Mouse (Mus musculus) thymus, postnatal 14 days (tissue): ENCODE measurements around the gene Bcat1.

ENCODE experiments used
- DNase-seq: peaks from one replicate; pipeline ENCODE4 v3.0.0; 2021

Gene Bcat1

DNA sequence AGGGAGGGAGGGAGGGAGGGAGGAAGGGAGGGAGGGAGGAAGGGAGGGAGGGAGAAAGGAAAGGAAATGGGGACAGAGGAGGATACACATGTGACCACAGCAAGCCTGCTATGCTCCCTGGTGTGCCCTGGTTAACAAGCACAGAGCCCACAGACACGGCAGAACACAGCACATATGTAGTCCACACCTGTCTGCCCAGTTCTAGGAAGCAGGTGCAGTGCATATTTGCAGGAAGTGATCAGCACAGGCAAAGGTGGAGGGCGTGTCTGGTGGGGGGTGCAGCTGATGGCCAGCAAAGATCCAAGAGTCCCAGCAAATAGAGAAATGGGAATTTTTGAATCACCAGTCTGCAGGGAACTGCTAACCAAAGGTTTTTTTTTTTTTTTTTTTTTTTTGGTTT, 23.3 kb downstream of the Bcat1 start:
- no peak for DNase-seq

DNA sequence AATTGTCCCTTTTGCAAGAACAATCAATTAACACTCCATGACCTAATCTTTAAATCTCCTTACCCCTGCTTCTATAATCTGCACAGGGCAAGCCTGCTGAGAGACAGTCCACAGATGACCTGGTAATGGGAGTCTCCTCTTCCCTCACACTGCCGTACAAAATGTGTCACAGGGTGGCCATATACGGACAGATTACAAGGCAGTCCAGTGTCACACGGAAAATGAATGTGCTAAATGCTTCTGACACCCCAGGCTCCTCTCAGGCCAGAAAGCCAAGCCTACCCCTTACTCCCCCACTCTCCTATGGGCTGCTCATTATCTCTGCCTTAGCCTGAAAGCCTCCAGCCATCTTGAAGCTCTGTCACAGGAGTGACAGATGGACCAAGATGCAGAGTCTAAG, 25.1 kb downstream of the Bcat1 start:
- DNase-seq: no peak

DNA sequence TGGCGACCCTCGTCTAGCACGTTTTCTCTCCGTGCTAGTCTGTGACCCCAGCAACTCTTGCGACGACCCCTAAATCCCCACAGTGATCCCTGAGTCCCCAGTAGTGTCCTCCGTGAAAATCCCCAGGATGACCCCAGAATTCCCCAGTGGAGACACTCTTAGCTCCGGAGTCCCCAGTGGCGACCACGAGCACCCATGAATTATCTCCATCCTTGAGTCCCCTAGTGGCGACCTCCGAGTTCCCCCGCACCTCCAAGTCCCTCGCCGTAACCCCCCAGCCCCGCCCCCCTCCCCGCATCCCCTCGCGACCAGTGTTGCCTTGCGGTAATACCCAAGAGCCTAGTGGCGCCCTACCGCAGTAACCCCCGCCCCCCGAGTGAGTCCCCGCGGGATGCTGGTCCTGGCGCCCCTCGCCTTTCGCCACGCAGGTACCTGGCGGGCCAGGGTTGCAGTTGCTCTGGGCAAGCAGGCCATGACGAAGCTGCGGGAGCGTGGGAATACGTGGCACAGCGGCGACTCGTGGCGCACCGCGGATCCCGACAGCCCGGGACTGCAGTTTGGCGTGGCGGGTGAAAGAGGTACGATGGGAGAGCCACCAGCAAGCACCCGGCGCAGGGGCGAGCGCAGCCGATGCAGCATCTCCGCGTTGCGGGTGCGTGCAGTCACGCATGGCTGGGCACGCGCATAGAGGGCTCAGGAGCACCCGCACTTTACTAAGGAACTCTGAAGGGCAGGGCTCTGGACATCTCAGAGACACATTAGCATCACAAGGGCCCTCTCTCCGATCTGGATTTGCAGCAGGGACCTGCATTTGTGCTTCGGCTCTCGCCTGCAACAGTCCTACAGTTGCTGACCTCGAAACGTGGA, 27.6 kb downstream of the Bcat1 start:
- DNase-seq: peak; percentile 18

DNA sequence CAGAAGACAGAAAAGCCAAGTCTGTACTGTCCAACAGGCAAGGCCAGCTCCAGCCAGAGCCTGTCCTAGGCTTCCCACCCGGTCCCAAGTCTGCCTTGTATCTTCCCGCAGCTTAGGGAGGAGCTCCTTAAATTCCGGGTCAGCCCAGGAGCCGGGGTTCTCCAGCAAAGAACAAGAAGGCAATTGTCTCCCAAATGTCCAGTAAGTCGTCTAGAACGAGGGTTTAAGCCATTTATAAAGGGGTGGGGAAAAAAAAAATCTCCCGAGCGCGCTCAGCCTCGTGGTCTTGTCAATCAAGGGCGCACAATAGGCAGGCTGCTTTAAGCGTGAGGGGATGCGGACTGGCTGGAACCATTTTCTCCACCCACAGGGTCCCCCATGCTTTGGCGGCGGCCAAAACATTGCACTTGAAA, 28.5 kb downstream of the Bcat1 start:
- DNase-seq: no peak

DNA sequence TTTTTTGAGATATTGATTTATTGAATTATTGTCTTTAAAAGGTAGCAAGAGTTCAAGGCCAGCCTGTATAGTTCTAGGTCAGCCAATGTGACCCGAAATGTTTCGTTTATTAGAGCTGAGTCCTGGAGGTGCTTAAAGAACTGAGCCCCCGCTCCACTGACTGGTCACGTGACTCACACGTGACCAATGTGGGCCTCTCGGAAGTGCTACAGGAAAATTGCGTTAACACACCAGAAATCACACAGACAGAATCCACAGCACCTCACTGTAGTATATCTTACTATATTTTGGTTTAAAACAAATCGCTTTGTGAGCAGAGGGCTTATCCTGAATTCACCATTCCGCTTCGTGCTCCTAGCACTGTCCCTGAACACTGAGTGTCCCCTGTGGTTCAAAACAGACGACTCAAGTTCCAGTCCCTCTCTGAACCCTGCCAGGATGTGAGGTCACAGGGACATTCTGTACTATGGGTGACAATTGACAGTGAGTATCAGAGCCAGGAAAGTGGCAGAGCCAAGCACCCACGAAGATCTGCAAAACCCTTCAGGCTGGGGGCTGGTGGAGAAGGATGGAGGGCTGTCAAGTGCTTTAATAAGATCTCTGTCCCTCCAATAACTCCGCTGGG, 29.6 kb downstream of the Bcat1 start:
- DNase-seq: no peak

DNA sequence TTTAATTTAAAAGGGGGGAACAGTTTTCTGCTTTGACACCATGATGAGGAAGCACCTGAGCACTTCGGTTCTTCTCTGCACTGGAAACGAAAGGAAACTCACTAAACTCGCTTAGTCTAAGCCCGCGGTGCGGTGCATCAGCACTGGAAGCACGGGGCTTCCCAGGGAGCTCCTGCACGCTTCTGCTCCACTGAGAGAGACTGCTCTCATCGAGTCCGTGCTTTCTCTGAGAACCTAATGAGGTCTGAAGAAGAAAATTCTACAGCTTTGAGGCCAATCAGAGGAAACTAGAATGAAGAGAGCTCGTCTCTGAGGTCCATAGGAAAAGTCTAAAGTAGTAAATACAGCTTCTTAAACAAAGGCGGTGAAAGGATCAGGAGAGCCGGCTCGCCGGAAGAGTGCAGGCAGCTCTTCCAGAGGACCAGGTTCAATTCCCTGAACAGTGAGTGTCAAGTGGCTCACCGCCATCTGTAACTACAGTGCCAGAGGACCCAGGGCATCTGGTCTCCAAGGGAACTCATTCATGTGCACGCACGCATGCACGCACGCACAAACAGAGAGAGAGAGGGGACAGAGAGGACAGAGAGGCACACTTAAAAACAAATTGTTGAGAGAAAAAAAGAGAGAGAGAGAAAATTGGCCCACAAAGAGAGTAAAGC, 30.9 kb downstream of the Bcat1 start:
- DNase-seq: no peak

DNA sequence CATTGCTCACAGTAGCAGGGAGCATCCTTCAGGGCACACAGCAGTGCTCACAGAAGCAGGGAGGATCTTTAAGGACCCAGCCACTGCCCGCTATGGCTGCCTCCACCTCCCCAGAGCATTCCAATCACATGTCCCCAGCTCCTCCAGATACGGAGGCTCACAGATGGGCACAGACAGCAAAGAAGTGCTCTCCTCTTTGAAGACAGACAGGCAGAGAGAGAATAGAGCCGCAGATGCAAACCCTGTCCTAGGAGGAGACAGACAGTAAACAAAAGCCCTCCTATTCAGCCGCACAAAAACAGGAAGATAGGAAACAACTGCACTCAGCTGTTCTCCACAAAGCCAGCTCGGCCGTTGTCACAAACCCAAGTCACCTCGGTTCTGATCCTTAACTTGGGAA, 35.3 kb downstream of the Bcat1 start:
- no peak for DNase-seq

DNA sequence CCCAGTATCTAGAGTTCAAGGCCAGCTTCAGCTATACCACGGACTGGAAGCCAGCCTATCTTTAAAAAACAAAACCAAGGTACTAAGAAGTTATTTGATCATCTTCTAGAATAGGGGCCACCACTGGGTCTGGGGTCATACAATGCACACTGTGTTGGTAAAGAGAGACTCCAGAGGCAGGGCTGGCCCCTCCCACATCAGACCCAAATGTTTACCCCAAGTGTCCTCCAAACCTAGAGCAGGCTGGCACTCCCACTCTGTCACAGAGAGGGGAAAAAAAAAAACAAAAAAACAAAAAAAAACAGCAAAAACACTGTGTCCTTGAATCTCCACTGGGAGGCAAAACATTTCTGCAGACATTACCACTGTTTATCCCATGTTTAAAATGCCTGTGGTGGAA, 38.4 kb downstream of the Bcat1 start:
- no peak for DNase-seq

DNA sequence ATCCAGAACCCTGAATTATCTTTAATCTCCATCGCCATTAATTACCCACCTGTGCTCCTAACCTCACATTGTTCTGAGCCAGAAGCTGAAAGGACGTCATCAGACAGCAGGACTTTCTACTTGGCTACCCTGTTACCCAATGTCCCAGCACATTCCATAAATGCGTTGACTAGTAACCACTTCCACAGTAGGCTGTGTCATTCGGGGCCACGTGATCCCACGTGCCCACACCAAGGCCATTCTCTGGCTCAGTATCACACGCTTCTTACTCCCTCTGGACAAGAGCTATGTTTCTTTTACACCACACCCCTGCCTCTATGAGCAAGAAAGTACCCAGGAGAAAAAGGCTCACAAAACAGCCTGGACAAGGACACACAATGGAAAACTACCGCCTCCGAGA, 40.6 kb downstream of the Bcat1 start:
- no peak for DNase-seq

DNA sequence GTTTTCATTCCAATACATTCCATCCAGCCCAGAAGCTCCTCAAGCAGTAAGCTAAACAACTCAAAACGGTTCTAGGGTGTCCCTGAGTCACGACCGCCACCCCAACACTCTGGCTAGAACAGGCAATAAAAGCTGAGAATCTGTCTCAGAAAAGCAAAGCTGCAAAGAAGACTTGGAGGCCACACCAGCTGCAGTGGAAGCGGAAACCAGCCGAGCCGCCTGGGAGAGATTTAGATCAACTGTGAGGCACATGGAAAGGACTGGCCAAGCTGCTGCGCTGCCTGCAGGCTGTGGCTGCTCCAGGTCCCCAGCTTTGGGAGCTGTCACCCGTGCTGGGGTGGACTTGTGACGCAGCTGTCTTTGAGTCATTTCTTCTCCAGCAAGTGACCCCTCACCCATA, 45.4 kb downstream of the Bcat1 start:
- DNase-seq: peak; percentile 51

DNA sequence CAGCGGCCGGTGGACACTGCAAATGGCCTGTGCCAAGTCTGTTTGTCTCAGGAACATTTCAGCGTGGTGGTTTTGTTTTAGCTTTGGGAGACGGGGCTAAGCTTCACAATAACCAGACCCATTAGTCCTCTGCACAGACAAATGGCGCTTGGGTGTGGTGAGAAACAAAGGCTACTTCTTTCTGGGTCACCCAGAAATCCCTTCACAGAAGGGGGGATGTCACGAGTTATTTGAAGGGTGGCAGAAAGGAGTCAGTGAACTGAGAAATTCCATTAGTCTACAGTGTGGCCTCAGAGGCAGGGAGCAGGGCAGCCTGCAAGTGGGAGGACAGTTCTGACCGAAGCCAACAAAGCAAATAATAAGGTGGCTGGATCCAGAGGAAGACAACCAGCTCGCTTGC, 52.0 kb downstream of the Bcat1 start:
- DNase-seq: no peak

DNA sequence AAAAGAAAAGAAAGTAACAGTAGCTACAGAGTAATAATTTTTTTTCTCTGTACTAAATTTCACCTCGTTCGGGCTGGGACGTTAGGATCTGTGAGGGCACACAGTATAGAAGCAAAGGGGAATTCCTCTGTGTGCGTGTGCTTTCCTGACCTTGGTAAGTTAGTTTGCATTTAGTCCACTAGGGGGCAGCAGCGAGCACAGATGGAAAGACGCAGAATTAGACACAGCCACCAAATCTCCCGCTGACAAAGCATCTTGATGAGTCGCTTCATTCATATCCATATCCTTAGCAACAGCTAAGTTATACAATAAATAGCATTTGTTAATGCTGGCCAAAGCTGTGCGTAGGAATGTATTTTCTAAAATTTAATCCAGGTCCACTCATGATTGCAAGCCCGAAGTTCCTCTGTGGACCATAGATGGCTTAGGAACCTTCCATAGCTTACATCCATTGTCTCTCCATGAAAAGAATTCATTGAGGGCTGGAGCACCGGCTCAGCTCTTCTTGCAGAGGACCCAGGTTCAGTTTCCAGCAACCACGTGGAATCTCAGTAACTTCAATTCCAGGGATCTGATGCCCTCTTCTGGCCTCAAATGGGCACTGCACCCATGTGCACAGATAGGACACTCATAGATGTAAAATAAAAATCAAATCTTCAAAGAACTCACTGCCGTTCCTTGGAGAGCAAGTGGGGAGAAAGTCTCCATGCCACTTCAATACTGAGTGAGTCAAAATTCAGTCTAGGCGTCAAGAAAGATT, 52.8 kb downstream of the Bcat1 start:
- DNase-seq: peak; percentile 72

DNA sequence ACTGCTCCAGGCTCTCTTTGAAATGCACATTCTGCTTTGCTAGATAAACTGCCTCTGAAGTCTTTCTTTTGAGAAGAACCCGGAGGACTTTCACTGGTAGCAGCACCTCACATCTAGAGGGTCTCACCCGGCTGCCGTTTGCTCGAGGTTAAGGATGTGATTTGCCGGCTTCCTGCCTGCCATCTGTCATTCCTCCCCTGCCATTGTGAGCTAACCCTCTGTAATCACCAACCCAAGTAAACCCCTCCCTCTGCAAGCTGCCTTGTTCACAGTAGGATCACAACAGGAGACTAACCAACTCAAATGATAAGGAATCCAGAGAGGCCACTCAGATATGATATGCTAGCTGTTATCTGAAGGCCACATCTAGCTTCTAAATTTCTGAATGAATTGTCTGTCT, 53.6 kb downstream of the Bcat1 start:
- no peak for DNase-seq

DNA sequence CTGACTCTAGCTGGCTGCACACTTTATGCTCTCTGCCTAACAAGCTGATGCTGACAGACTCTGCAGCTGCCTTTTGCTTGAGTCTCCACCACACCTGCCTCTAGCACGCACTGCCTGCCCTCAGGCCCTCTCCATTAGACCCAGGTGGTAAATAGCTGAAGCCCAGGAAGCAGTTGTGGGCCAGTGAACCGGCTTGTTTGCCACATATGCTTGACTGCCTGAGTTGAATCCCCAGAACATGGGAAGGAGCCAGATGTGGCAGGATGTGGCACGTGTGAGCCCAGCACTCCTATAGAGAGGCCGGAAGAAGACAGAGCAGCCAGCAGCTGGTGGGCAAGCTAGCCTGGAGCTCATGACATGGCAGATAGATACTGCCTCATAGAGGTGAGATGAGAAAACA, 55.4 kb downstream of the Bcat1 start:
- peak; percentile 69 for DNase-seq

DNA sequence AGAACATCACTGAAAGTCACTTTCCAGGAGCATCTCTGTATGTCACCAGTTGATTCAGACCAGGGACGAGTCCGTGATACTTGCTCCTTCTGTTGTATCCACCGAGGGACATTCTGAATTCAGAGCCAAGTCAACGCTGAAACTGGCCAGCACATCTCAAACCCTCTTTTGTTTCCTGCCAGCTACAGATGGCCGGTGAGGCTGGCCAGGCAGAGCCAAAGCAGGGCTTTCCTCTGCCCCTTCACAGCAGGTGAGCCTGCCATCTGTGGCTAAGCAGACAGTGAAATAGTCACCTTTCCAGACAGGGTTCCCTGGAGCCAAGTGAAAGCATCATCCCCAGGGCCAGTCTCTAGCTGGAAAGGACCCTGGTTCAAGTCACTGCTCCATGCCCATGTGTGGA, 57.7 kb downstream of the Bcat1 start:
- DNase-seq: no peak

DNA sequence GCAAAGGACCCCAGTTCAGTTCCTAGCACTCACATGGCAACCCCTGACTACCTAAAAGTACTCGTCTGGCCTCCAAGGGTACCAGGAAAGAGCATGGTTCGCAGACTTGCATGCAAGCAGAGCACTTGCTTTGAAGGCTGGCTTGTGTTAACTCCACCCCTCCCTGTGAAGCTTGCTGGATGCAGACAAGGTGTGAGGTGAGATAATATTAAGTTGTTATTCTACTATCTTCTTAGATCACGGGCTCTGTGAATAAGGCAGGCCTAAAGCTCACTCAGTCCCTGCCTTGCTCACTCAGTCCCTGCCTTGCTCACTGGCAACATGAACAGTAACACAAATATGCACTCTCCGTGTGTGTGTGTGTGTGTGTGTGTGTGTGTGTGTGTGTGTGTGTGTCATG, 58.5 kb downstream of the Bcat1 start:
- no peak for DNase-seq

DNA sequence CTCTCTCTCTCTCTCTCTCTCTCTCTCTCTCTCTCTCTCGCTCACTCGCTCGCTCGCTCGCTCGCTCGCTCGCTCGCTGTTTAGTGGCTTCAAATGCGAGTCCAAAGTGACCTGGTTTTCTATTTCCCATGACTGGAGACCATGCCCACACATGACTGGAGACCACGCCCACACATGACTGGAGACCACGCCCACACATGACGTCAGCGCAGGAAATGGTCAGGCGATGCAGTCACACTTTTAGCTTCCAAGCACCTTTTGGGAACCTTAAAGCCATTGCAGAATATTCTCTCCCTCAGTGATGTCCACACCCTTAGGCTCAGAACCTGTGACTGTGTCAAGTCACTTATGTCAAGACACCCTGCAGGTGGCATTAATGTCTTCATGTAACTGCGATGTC, 59.3 kb downstream of the Bcat1 start:
- no peak for DNase-seq

DNA sequence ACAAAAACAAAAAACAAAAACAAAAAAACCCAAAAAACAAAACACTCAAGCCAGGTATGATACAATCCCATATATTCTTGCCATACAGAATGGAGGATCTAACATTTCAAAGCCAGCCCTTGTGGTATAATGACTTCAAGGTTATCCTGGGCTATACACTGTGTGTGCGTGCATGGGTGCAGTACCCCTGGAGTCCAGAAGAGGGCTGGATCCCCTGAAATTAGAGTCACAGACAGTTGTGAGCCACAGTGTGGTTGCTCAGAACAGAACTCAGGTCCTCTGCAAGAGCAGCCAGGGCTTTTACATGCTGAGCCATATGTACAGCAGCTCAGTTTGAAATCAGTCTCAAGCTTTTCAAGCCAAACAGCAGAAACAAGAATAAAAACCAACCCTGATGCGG, 61.0 kb downstream of the Bcat1 start:
- peak; percentile 31 for DNase-seq

DNA sequence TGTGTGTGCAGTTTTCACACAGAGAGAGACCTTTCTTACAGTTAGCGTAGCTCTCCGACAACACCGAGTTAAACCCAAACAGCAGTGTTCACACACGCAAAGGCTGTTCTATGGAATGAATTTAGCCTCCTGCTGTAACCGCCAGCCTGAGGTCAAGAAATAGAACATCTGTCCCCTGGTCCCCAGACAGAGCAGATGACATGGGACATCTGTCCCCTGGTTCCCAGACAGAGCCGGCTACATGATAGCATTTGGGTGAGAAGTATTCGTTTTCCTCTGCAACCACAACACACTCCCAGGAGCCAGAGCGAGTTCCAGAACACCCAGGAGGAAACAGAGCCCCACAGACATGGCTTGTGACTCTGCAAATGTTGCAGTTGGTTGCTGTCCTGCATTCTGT, 63.3 kb downstream of the Bcat1 start:
- no peak for DNase-seq

DNA sequence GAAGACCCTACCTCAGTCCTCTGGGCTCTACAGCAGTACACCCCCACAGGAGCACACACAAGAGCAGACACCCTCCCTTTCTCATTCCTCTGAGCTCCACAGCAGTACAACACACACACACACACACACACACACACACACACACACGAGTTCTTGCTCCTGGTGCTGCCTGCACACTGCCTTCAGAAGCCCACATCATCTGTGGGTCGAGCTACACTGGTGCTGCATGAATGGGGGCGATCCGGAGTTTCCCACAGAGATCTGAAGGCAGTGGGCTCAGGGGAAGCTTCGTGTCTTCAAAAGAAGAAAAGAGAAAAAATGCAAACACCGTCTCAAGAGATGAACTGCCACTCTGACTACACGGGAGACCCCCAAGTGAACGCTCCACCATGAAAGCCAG, 64.8 kb downstream of the Bcat1 start:
- DNase-seq: no peak

DNA sequence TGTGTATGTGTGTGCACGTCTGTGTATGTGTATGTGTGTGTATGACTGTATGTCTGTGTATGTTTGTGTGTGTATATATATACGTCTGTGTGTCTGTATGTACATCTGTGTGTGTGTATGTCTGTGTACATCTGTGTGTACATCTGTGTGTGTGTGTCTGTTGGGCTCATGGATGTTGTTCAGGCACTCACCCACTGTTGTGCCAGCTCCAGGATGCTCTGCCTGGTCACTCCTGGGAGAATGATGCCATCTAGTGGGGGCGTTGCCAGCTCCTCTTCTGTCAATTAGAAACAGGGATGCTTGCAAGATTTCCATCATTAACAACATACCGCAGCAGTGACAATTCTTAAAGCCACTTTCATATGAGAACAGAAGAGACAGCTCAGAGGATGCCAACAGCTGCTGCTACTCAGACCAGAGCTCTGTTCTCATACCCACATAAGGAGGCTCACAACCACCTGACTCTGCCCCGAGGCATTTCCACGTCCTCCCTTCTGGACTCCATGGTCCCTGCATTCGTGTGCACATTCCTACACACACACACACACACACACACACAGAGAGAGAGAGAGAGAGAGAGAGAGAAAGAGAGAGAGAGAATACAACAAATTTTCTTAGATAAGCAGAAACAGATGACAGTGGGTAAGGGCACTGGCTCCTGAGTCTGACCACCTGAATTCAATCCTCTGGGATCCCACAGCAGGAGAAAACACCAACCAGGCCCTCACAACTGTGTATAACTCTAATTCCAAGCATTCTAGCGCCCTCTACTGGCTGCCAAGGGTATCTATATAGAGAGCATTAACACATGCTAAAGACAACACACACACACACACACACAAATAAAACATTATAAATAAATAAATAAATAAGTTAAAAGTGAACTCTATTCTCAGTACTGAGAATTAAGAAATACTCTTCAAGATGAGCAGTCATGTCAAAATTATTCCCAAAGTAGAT, 65.8 kb downstream of the Bcat1 start:
- peak; percentile 54 for DNase-seq

DNA sequence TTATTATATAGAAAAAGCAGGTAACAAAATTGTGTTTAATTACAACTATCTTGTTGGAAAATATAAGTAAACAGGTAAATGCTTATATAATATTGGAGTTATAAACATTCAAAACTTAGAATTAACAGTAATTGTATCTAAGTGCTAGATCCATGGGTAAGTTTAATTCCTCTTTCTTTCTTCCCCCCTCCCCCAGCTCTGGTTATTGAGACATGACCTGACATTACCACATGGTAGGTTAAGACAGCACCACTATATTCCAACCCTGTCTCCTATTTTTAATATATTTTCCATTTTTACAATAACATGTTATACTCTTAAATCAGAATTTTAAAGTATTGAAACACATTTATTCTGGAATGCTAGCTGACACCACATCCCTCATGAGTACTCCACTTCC, 72.5 kb downstream of the Bcat1 start:
- no peak for DNase-seq
